Mouse (Mus musculus): ENCODE measurements around the gene Psmb7. TPM values are rescaled to one million over a fixed set of nuclear protein-coding genes. Genes with fewer than 3 reads are reported as not detected.

Psmb7 gene
- total RNA-seq, 2 experiments from 2014 or later: 281 to 289 TPM

GRCm38 (mm10) chr2:38544341-38544740 is 99.5 kb downstream of the Psmb7 start:
- DNase-seq: no peak

DNA sequence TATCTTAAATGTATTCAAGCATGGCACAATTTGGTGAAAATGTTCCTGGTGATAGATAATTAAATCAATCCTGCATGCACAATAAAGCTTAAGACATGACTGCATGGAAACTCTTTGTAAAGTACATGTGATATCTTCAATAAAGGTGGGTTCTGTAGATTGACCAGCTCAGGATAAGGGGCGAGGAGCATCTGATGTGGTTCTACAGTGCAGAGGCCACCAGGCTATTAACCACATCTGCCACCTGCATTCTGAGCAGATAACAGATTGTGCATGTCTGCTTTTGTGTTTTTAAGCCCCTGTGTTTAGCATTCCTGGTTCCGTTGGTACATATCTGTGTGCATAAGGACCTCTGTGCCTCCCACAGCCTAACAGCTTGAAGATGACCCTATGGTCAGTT is 100.7 kb downstream of the Psmb7 start:
- DNase-seq: no peak

- no peak for DNase-seq
Measured at GRCm38 (mm10) chr2:38542366-38542765, 101.5 kb downstream of the Psmb7 start.

DNA sequence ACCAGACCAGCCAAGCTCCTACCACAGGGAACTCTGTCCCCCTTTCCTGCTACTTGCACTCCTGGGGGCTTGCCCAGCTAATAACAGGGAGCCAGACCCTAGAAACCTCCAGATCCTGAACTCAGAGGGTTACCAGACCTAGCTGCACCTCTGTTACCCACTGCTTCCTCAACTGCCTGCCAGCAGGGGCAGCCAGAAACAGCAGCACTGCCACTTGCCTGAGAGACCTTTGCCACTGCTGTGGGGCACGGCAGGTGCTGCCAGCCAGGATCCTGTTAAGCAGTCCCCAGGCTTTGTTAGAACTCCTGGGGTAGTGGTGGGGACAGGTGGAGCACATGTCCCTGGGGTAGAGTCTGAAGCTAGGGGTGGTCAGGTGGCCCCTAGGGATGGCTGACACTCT is 102.3 kb downstream of the Psmb7 start:
- no peak for DNase-seq

- DNase-seq: no peak
Measured at GRCm38 (mm10) chr2:38541101-38541500, 102.8 kb downstream of the Psmb7 start.

GRCm38 (mm10) chr2:38540666-38541065 is 103.2 kb downstream of the Psmb7 start:
- no peak for DNase-seq

DNA sequence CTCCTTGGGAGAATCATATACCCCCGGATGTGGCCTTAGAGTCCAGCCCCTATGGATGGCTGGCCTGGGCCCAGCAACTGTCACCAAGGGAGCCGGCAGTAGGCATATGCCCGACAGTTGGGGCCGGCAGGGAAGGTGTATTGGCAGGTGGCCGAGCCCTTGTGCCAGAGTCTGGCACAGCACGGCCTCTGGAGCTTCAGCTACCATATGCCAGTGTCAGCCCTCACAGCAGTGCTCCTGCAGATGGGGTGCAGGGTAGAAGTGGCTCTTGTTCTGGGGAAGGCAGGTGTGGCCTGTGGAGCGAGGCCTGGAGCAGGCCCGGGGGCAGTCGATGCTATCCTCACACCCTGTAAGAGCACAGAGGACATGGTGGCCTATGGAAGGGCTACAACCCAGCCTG is 104.2 kb downstream of the Psmb7 start:
- no peak for DNase-seq

Small RNAs within 50 kb of the gene (microRNA-seq; reads per million reads assigned to microRNA genes)
- gene Gm27634 (ENCODE audit: borderline replicate concordance in 2 of 2): 0 reads per million in 2 experiments

Other genes with a start within 250 kb of the Psmb7 start
- 1 to 10 TPM; 6.8 to 7.5 TPM for gene Nek6, start 132.4 kb downstream of the Psmb7 start, total RNA-seq (2021)
- gene Nr5a1, start 70.5 kb upstream of the Psmb7 start, total RNA-seq (2021): not detected

Data from gastrocnemius, postnatal 25 days (tissue).